Mouse (Mus musculus): Measurements from ENCODE around the gene Cyp27b1. TPM values are rescaled to one million over a fixed set of nuclear protein-coding genes. Genes with fewer than 3 reads are reported as not detected.
A peak's percentile ranks its signal among the peaks of the same experiment; 100 is the strongest.

Cyp27b1 gene
- polyA plus RNA-seq, 1 experiment = 0.63 TPM

DNA sequence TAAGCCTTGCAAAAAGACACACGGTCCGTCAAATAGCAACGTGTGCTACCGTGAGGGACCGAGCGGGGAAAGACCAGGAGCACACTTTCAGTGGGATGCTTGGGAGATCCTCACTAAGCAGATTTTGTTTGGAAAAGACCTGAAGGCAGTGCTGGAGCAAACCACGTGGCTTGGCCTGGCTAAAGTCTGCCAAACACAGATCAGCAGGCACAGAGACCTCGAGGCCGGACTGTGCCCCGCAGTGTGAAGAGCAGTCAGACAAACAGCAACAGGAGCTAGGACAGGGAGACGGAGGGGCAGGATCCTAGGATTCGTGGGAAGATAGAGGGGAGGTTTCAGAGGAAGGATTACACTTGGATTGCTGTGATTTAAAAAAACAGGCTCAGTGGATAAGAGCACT lies 11.8 kb upstream of the Cyp27b1 start:
- no peak for DNase-seq (ENCODE audit: low read depth)
- no peak for TF ChIP-seq CTCF (IDR thresholded peaks at IDR 0.05; ENCODE audit: borderline replicate concordance, extremely low read depth, insufficient read depth, insufficient read length)
- no peak for TF ChIP-seq POLR2A (IDR thresholded peaks at IDR 0.05; ENCODE audit: borderline replicate concordance, extremely low read depth, insufficient read depth, insufficient read length, poor library complexity, severe bottlenecking)

DNA sequence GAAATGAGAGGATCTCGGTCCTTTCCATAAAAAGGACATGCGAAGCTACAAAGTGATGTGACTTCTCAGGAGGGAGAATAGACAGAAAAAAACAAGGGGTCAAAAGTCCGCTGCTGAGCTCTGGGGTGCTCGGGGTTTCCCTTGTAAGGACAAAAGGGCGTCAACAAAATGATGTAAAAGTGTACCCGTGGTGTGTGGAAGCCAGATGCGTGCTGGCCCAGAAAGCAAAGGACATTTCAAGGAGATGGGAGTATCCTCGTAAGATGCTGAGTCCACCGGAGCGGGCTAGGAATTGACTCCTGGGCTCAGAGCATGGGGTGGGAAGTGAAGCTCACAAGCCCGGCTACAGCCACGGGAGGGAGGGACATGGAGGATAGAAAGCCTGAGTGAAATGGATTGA lies 10.4 kb upstream of the Cyp27b1 start:
- TF ChIP-seq POLR2A (IDR thresholded peaks at IDR 0.05; ENCODE audit: borderline replicate concordance, extremely low read depth, insufficient read depth, insufficient read length, poor library complexity, severe bottlenecking) (no peak), CTCF (IDR thresholded peaks at IDR 0.05; ENCODE audit: borderline replicate concordance, extremely low read depth, insufficient read depth, insufficient read length) (no peak)

DNA sequence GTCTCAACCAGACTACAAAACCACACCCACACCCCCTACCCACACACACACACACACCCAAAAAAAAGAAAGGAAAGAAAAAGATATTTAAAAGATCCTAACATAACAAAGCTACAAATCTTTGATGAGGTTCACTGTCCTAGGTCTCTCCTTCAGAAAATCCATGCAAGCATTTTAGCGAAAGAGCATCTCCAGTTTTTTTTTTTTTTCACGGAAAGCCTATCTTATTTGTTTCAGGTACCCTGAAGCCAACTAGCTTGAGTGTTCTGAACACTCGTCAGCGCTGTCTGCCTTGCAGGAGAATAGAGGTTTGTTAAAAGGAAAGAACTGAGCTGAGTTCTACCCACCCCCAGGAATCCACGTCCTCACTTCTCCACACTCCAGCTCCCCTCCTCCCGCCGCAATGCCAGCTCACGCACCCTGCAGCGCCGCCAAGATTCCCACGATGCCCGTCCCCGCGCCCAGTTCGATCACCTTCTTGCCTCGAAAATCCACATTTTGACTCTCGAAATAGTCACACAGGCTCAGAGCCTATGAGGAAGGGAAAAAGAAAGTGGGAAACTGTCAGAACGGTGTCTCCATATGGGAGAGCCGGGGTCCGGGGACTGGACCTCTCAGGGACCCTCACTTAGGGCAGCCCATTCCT lies 7.4 kb upstream of the Cyp27b1 start:
- TF ChIP-seq CTCF (IDR thresholded peaks at IDR 0.05; ENCODE audit: borderline replicate concordance, extremely low read depth, insufficient read depth, insufficient read length) (no peak), POLR2A (IDR thresholded peaks at IDR 0.05; ENCODE audit: borderline replicate concordance, extremely low read depth, insufficient read depth, insufficient read length, poor library complexity, severe bottlenecking) (no peak)
- no peak for DNase-seq (ENCODE audit: low read depth)

More for the DNA sequence above, 10.4 kb upstream of the Cyp27b1 start:
- no peak for DNase-seq (ENCODE audit: low read depth)

DNA sequence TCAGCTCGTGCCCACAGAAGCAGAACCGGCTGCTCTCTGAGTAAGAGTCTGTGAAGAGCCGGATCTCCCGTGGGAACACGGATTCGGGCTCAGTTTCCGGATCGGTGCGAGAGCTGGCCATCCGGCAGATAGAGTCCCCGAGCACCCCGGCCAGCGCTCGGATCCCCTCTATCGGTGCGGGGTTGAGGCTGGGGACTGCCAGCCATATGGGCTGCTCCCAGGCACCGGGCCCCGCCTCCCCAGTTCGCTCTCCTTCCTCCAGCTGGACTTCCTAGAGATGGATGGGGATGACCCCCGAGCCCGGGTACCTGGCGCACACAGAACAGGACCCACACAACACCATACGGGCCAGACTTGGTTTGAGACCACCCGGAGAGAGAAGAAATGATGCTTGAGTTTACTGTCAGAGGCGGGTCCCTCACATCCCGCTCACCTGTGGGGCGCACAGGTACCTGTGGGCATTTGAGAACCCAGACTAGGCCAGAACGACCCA lies 6.7 kb upstream of the Cyp27b1 start, which contains the start of the genes Mettl1 and Eef1akmt3:
Gene Mettl1, plus strand, starts transcription at position 141 of the 493 bp plus-strand sequence.
Gene Eef1akmt3, minus strand, starts transcription at position 240 of the 493 bp plus-strand sequence.
- no peak for TF ChIP-seq CTCF (IDR thresholded peaks at IDR 0.05; ENCODE audit: borderline replicate concordance, extremely low read depth, insufficient read depth, insufficient read length)
- TF ChIP-seq POLR2A (IDR thresholded peaks at IDR 0.05; ENCODE audit: borderline replicate concordance, extremely low read depth, insufficient read depth, insufficient read length, poor library complexity, severe bottlenecking) = no peak
- DNase-seq (ENCODE audit: low read depth) = no peak

DNA sequence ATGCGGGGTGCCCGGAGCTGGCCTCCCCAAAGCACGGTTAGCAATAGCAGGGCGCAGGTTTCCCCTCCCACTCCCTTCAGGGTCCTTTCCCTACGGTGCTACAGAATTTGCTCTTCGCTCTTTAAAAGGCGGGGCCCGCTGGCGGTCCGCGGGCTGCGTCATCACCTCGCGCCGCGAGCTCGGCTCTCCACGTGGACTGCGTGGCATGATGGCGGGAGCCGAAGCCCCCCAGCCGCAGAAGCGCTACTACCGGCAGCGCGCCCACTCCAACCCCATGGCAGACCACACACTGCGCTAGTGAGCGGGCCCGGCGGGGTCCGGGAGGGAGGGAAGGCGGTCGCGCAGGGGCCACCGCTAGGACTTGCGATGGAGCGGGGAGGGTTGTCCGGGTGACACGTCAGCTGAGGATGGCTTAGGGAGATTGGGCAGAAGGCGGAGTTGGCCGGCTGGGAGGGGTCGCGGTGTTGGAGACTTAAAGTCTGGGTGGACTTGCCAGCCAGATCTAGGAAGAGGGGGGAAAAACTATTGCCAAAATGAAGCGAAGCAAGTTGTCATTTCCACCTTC lies 6.2 kb upstream of the Cyp27b1 start:
- peak; percentile 96 for DNase-seq (ENCODE audit: low read depth)
- no peak for TF ChIP-seq CTCF (IDR thresholded peaks at IDR 0.05; ENCODE audit: borderline replicate concordance, extremely low read depth, insufficient read depth, insufficient read length)
- TF ChIP-seq POLR2A (IDR thresholded peaks at IDR 0.05; ENCODE audit: borderline replicate concordance, extremely low read depth, insufficient read depth, insufficient read length, poor library complexity, severe bottlenecking) = no peak

DNA sequence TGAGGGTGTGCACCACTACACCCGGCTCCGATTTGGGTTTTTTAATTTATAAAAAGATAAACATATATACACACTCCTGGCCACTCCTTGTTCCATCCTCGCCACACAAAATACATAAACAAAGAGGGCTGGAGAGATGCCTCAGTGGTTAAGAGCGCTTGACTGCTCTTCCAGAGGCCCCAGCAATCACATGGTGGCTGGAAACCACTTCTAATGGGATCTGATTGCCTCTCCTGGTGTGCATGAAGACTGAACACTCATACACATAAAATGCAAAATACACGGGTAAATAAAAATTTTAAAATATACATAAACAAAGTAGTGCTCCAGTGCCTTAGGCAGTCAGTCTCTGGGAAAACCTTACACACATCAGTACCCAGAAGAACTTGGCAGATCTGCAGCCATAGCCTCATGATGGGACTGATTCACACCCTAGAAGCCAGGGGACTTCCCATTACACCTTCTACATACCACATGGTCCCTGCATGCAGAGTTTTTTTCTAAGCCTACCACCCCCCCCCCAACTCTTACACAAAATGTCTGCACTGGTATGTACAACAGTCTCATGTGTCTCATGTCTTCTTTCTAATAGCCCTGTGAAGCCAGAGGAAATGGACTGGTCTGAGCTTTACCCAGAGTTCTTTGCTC lies 5.5 kb upstream of the Cyp27b1 start:
- DNase-seq (ENCODE audit: low read depth) = no peak
- TF ChIP-seq POLR2A (IDR thresholded peaks at IDR 0.05; ENCODE audit: borderline replicate concordance, extremely low read depth, insufficient read depth, insufficient read length, poor library complexity, severe bottlenecking) = no peak
- no peak for TF ChIP-seq CTCF (IDR thresholded peaks at IDR 0.05; ENCODE audit: borderline replicate concordance, extremely low read depth, insufficient read depth, insufficient read length)

DNA sequence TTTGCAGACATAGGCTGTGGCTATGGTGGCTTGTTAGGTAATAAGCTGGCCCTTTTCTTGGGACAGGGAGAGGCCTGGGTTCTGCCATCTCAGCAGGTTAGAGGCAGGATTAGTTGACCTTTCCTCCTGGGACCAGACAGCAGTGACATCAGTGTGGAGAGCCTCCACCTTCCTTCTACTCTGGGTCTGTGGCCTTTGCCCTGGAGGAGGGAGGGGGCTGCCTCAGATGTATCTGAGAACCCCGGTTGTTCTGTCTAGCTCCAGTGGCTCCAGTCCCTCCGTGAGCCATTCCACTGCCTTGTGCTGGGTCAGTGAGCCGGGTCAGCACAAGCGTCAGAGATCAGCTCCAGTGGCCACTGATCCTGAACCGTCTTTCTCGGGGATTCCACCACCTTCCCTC lies 4.9 kb upstream of the Cyp27b1 start:
- TF ChIP-seq POLR2A (IDR thresholded peaks at IDR 0.05; ENCODE audit: borderline replicate concordance, extremely low read depth, insufficient read depth, insufficient read length, poor library complexity, severe bottlenecking) = no peak
- TF ChIP-seq CTCF (IDR thresholded peaks at IDR 0.05; ENCODE audit: borderline replicate concordance, extremely low read depth, insufficient read depth, insufficient read length) = no peak
- DNase-seq (ENCODE audit: low read depth) = no peak

DNA sequence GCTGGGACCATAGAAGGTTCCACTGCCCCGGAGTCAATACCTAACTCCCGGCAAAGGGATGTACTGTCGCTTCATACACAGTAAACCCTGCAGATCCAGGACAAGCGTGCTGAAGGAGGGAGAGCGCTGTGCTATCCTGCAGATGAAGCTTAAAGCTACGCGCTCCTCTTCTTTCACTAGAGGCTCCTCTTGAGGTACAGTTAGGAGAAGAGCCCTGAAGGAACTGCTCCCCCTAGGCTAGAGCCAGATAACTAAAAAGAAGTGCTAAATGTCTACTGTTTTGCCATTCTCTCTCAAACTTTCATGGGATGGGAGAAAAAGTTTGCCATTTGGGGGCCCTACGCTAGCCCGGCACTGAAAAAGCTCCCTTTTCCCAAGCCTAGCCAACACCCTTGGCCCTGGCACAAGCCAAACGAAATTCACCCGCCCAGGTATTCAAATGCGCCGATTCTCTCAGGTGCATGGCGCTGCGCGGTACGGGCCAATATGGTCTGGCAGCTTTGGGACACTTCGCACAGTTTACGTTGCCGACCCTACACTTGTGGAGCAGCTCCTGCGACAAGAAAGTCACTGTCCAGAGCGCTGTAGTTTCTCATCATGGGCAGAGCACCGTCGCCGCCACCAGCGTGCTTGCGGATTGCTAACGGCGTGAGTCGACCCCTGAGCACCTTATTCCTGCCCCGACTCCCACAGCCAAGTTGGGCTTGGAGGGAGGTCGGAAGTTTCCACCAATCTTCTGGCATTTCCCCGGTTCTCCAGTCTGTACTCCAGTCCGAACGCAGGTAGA lies 751 bp downstream of the Cyp27b1 start:
- no peak for DNase-seq (ENCODE audit: low read depth)
- no peak for TF ChIP-seq CTCF (IDR thresholded peaks at IDR 0.05; ENCODE audit: borderline replicate concordance, extremely low read depth, insufficient read depth, insufficient read length)

DNA sequence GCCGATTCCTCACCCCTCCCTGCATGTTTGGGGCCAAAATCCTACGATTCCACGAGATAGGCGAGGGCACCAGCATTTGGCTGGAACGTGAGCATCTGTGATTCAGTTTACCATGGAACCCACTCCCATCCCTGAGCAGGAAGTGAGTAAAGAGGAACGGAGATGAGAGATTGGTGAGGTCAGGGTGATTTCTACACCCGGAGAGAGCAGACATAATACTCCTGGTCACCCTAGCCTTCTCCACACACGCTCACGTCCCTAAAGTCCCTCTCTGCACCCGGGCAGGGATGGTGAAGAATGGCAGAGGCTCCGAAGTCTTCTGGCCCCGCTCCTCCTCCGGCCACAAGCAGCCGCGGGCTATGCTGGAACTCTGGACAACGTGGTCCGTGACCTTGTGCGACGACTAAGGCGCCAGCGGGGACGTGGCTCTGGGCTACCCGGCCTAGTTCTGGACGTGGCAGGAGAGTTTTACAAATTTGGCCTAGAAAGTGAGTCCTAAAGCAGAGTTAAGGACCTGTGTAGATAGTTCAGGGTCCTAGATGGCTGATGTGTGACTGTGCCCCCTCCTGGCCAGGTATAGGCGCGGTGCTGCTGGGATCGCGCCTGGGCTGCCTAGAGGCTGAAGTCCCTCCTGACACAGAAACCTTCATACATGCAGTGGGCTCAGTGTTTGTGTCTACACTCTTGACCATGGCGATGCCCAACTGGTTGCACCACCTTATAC lies 1.5 kb downstream of the Cyp27b1 start:
- no peak for DNase-seq (ENCODE audit: low read depth)
- peak; percentile 16; the same call in 1 of the 2 replicates for TF ChIP-seq CTCF (IDR thresholded peaks at IDR 0.05; ENCODE audit: borderline replicate concordance, extremely low read depth, insufficient read depth, insufficient read length)
- TF ChIP-seq POLR2A (IDR thresholded peaks at IDR 0.05; ENCODE audit: borderline replicate concordance, extremely low read depth, insufficient read depth, insufficient read length, poor library complexity, severe bottlenecking) = no peak

DNA sequence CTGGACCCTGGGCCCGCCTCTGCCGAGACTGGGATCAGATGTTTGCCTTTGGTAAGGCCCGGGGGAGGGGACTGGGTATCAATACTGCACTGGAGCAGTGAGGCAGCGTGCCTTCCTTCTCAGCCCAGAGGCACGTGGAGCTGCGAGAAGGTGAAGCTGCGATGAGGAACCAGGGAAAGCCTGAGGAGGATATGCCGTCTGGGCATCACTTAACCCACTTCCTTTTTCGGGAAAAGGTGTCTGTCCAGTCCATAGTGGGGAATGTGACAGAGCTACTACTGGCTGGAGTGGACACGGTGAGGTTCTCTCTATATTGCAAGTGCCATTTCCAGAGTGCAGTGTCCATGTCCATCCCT lies 2.0 kb downstream of the Cyp27b1 start:
- no peak for DNase-seq (ENCODE audit: low read depth)
- TF ChIP-seq CTCF (IDR thresholded peaks at IDR 0.05; ENCODE audit: borderline replicate concordance, extremely low read depth, insufficient read depth, insufficient read length) (no peak), POLR2A (IDR thresholded peaks at IDR 0.05; ENCODE audit: borderline replicate concordance, extremely low read depth, insufficient read depth, insufficient read length, poor library complexity, severe bottlenecking) (no peak)

All from brain, embryonic 14.5 days (tissue).